Comparison of ENCODE assay signal across 15 mouse cellular contexts in genomic region chr6:31210209-31210714, GRCm38 (mm10).
DNase-seq lines count a peak whose midpoint lies in the region; ATAC-seq and TF ChIP-seq lines count a peak whose summit lies in the region.
"Had no signal": no experiment of that assay in that cellular context is flagged by ENCODE, and none has a peak within 500 bp of the region (broad histone marks: within the 10 kb centered on the region; RNA-seq: fewer than 3 reads in every experiment).

No protein-coding gene starts in this region.

- intact Hi-C loops in left cerebral cortex, adult 2 months (cut with DNase I), result no loop called here

- TF ChIP-seq CTCF in left cerebral cortex, adult 2 months (IDR thresholded peaks at IDR 0.05), result peak; percentile 37

- H3K27ac ChIP-seq in left cerebral cortex, adult 2 months, result peak overlapping the region; percentile 3; the same call in 1 of the 2 replicates
- H3K27ac ChIP-seq: embryonic facial prominence, embryonic 15.5 days; forebrain, embryonic 13.5 days; heart, embryonic 13.5 days; intestine, embryonic 15.5 days; liver, embryonic 13.5 days had no signal

- no peak overlapping the region for H3K4me3 ChIP-seq in left cerebral cortex, adult 2 months
- H3K4me3 ChIP-seq: embryonic facial prominence, embryonic 15.5 days; forebrain, embryonic 13.5 days; heart, embryonic 13.5 days; intestine, embryonic 15.5 days; liver, embryonic 13.5 days had no signal

- no peak for DNase-seq in left cerebral cortex, adult 2 months (ENCODE audit: extremely low spot score in 1 of 2, low spot score in 2 of 2)
- no peak for DNase-seq in left cerebral cortex, adult 11 months (ENCODE audit: low spot score)
- DNase-seq in 416B (ENCODE audit: low read depth), result peak; percentile 68
- peak; percentile 64 for DNase-seq in induced T-regulatory cell, adult 2 months (ENCODE audit: low read depth)
- no peak for DNase-seq in cerebellum, postnatal 25 days
- no peak for DNase-seq in kidney, postnatal 4 days
- DNase-seq: adrenal gland, postnatal 25 days; liver, embryonic 13.5 days; lung, postnatal 4 days; thymus, adult 2 months had no signal

- peak; percentile 10 for ATAC-seq in CD4-positive, CD25-positive, alpha-beta regulatory T cell, adult 4 months
- ATAC-seq: forebrain, embryonic 13.5 days; intestine, embryonic 15.5 days had no signal

Comparison
In these comparisons a context has a peak if more than half of its experiments do, and no peak if none do; other contexts are left out.
1. DNase-seq: peak in 416B (single experiment) and induced T-regulatory cell, adult 2 months (single experiment); none in left cerebral cortex, adult 2 months (0 of 2), left cerebral cortex, adult 11 months (single experiment), cerebellum, postnatal 25 days (0 of 2) and kidney, postnatal 4 days (0 of 2).